Mouse (Mus musculus) retina, postnatal 1 day (tissue): ENCODE measurements at regions not wholly inside any gene's neighbourhood (a gene's known extent, or its start where the extent isn't known, plus 50 kb on each side); places are given as distances from the start of the nearest gene placed in this dataset.

Experiments used
- DNase-seq: peaks from one replicate; pipeline ENCODE4 v3.0.0-alpha.2; 2012

DNA sequence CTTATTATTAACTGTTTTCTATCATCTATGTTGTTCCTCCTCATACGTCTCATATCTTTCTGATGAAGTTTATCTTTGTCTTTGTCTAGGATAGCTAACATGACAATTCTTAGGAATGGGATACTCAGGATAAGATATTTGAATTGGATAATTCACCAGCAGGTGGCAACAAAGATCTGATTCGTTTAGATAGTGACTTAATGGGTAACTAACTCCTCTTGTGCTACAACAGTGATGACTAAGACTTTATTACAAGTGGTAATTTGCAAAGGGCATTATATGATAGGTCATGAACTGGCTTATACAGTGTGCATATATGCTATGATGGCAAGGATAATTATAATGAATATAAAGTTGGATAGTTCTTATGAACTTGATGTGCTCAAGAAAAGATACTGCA lies 1207.9 kb downstream of the Nxph1 start:
- DNase-seq: peak; percentile 10

DNA sequence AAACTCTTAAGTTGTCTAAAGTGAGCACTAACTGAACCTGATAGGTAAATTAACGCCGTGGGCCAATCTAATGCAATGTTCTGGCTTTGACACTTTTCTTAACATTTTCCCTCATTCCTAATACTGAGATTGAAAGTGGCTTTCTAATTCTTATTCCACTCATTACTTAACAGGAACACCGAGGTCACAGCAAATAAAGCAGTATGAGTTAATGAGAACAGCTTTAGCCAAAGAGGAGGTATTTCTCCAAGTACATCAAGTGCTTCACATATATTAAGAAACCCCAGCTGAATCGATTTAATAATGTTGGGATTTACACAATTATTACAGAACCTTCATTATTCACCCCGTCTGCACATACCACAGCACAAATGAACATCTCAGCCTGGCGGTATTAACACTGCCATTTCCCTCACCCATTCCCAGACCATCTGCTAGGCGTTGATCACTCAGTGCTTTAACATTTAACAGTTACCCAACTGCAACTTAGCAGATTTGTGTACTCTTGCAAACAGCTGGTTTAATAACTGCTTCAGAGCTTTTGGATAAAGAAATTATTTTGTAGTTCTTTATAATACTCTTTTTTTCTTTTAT lies 1233.5 kb downstream of the Nxph1 start:
- DNase-seq: no peak

DNA sequence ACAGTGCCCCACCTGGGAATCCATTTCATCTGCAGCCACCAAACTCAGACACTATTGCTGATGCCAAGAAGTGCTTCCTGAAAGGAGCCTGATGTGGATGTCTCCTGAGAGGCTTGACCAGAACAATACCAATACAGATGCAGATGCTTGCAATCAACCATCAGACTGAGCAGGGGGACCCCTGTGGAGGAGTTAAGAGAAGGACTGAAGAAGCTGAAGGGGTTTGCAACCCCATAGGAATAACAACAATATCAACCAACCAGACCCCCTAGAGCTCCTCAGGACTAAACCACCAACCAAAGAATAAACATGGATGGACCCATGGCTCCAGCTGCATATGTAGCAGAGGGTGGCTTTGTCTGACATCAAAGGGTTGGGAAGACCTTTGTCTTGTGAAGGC lies 1237.7 kb downstream of the Nxph1 start:
- DNase-seq: no peak
